Mouse (Mus musculus): ENCODE results near the gene Slc15a5.

DNA sequence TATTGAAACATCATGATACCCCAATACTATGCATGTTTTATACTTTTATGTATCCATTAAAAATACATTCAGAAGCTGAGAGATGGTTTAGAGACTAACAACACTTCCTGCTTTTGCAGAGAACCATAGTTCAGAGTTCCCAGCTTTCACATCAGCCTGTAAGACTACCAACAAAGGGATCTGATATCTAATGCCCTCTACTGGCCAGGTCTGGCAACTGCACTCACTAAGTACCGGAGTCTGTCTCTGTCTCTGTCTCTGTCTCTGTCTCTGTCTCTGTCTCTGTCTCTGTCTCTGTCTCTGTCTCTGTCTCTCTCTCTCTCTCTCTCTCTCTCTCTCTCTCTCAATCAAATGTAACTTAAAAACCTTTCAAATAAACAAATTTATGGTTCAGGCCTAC, 25.6 kb downstream of the Slc15a5 start:
- TF ChIP-seq POLR2AphosphoS2 (IDR thresholded peaks at IDR 0.05; ENCODE audit: insufficient read length, low read depth) (no peak), POLR2A (IDR thresholded peaks at IDR 0.05; ENCODE audit: insufficient read length, low read depth) (no peak), E2F4 (IDR thresholded peaks at IDR 0.05; ENCODE audit: insufficient read depth) (no peak)
